In genomic region chr4:7987781-7988180, GRCm38 (mm10) we compare ENCODE assay signal across 14 mouse cellular contexts.
DNase-seq lines count a peak whose midpoint lies in the region; TF ChIP-seq lines count a peak whose summit lies in the region.
"Had no signal": no experiment of that assay in that cellular context is flagged by ENCODE, and none has a peak within 500 bp of the region (broad histone marks: within the 10 kb centered on the region; RNA-seq: fewer than 3 reads in every experiment).

No protein-coding gene starts in this region.

- H3K4me1 ChIP-seq in E14TG2a.4 (replicated peaks; ENCODE audit: low read depth, low read length) = no peaks in the 10 kb centered on the region
- H3K4me1 ChIP-seq: embryonic facial prominence, embryonic 15.5 days; liver, embryonic 13.5 days had no signal

- H3K9me3 ChIP-seq in E14TG2a.4 (ENCODE audit: low read length) = no peaks in the 10 kb centered on the region
- H3K9me3 ChIP-seq: embryonic facial prominence, embryonic 15.5 days; liver, embryonic 13.5 days; midbrain, embryonic 13.5 days had no signal

- no peak overlapping the region for H3K4me3 ChIP-seq in left cerebral cortex, adult 2 months
- H3K4me3 ChIP-seq in E14TG2a.4 (replicated peaks; ENCODE audit: low read length) = no peak overlapping the region
- H3K4me3 ChIP-seq: embryonic facial prominence, embryonic 15.5 days; liver, embryonic 13.5 days; midbrain, embryonic 13.5 days had no signal

- no peaks in the 10 kb centered on the region for H3K36me3 ChIP-seq in E14TG2a.4 (ENCODE audit: insufficient read depth, low read length)
- H3K36me3 ChIP-seq: embryonic facial prominence, embryonic 15.5 days; liver, embryonic 13.5 days; midbrain, embryonic 13.5 days had no signal

- H3K27ac ChIP-seq in left cerebral cortex, adult 2 months = no peak overlapping the region
- H3K27ac ChIP-seq: embryonic facial prominence, embryonic 15.5 days; liver, embryonic 13.5 days; midbrain, embryonic 13.5 days had no signal

- peak; percentile 34 for DNase-seq in embryo, embryonic 10 days (ENCODE audit: low spot score)
- no peak for DNase-seq in embryo, embryonic 9.5 days (ENCODE audit: extremely low spot score)
- no peak for DNase-seq in left cerebral cortex, adult 2 months (ENCODE audit: extremely low spot score in 1 of 2, low spot score in 2 of 2)
- no peak for DNase-seq in left cerebral cortex, postnatal 4 days
- peak; percentile 39 for DNase-seq in induced T-regulatory cell, adult 2 months (ENCODE audit: low read depth)
- no peak for DNase-seq in spleen, adult 18-20 months
- DNase-seq in spleen, postnatal 14 days (ENCODE audit: low spot score in 2 of 2) = no peak
- DNase-seq: B cell, adult 2 months; cerebellum, adult 11-12 months; layer of hippocampus, postnatal 36 days; liver, embryonic 13.5 days had no signal

- H3K27me3 ChIP-seq in E14TG2a.4 (ENCODE audit: insufficient read depth, low read length) = no peaks in the 10 kb centered on the region
- H3K27me3 ChIP-seq: embryonic facial prominence, embryonic 15.5 days; liver, embryonic 13.5 days; midbrain, embryonic 13.5 days had no signal

- TF ChIP-seq CTCF in left cerebral cortex, adult 2 months (IDR thresholded peaks at IDR 0.05) = peak; percentile 58
- TF ChIP-seq CTCF in E14TG2a.4 (conservative IDR thresholded peaks at IDR 0.05; ENCODE audit: low read length) = peak; percentile 12; the same call in 1 of the 2 replicates

- intact Hi-C loops in left cerebral cortex, adult 2 months (cut with DNase I) = loop anchor here (1.0 to 2.0 kb wide), 2 partner anchors 97 to 380 kb away; no protein-coding TSS in a partner anchor
- intact Hi-C loops in left cerebral cortex, postnatal 4 days (cut with DNase I) = loop anchor here (5.0 kb wide), 1 partner anchor 380 kb away; no protein-coding TSS in a partner anchor

Comparison
In these comparisons a context has a peak if more than half of its experiments do, and no peak if none do; other contexts are left out.
1. DNase-seq: peak in embryo, embryonic 10 days (single experiment) and induced T-regulatory cell, adult 2 months (single experiment); none in embryo, embryonic 9.5 days (single experiment), left cerebral cortex, adult 2 months (0 of 2), left cerebral cortex, postnatal 4 days (single experiment), spleen, adult 18-20 months (0 of 2) and spleen, postnatal 14 days (0 of 2).